Mouse (Mus musculus) G1E (cell line): ENCODE results near the gene Etnk2. TPM values are rescaled to one million over a fixed set of nuclear protein-coding genes. Genes with fewer than 3 reads are reported as not detected.

ENCODE experiments used
- ATAC-seq: 2 replicates; pipeline ENCODE4 v1.8.0; 2016; ENCODE audit warnings: mild to moderate bottlenecking; ENCODE audit not compliant: insufficient number of reproducible peaks, poor library complexity, low FRiP score, severe bottlenecking; ENCODE audit errors: extremely low read depth
- DNase-seq: peaks from one replicate; pipeline ENCODE4 v3.0.0; 2012; ENCODE audit warnings: low spot score
- H3K27me3 ChIP-seq: 2 replicates; pipeline ENCODE4 v1.6.1; 2012; ENCODE audit warnings: mild to moderate bottlenecking, low read length, inconsistent platforms; ENCODE audit not compliant: insufficient read depth
- H3K36me3 ChIP-seq: replicated peaks from 2 replicates; pipeline ENCODE3; 2012; ENCODE audit warnings: mild to moderate bottlenecking, inconsistent platforms
- H3K4me1 ChIP-seq: 2 replicates; pipeline ENCODE4 v1.6.1; 2012; ENCODE audit warnings: low read depth, low read length, inconsistent platforms, mixed read lengths; ENCODE audit not compliant: insufficient read depth
- H3K4me3 ChIP-seq: 2 replicates; pipeline ENCODE4 v1.5.1; 2012; ENCODE audit warnings: low read depth, mild to moderate bottlenecking, inconsistent platforms, low read length, moderate library complexity, mixed read lengths
- H3K9me3 ChIP-seq: replicated peaks from 2 replicates; pipeline ENCODE4 v1.6.1; 2012; ENCODE audit warnings: inconsistent platforms
- CTCF ChIP-seq: IDR thresholded peaks from 2 replicates; pipeline ENCODE4 v1.5.1; 2012; ENCODE audit warnings: low read depth, low read length, inconsistent platforms, mixed read lengths
- GATA1 ChIP-seq: IDR thresholded peaks from 2 replicates; pipeline ENCODE4 v1.6.1; 2012; ENCODE audit warnings: borderline replicate concordance, low read length, inconsistent platforms, mixed read lengths
- GATA2 ChIP-seq: IDR thresholded peaks from 2 replicates; pipeline ENCODE4 v1.6.1; 2012; ENCODE audit warnings: low read depth, low read length, inconsistent platforms, borderline replicate concordance
- POLR2AphosphoS5 ChIP-seq: IDR thresholded peaks from 2 replicates; pipeline ENCODE4 v1.6.1; 2012; ENCODE audit warnings: low read depth, low read length, inconsistent platforms; ENCODE audit not compliant: insufficient replicate concordance
- TAL1 ChIP-seq: conservative IDR thresholded peaks from 2 replicates; pipeline ENCODE4 v1.6.1; 2012; ENCODE audit warnings: low read depth, low read length, inconsistent platforms, mixed read lengths
- polyA plus RNA-seq: library from polyadenylated mRNA; stranded (reverse); fragments of >175 nt; gene quantifications from 2 replicates; pipeline ENCODE4 v1.2.3, GENCODE M21; 2012
- total RNA-seq, 2 experiments: library from RNA; stranded (forward) in 1 of 2; stranded (reverse) in 1 of 2; fragments of 200-1000 nt in 1 of 2; fragments of >200 nt in 1 of 2; fragmentation: Nextera tagmentation in 1 of 2; gene quantifications; 2 replicates each; pipeline ENCODE4 v1.2.3; 2014 to 2017

Gene Etnk2
- total and polyA plus RNA-seq, 3 experiments = 0.05 TPM; not detected in 2

DNA sequence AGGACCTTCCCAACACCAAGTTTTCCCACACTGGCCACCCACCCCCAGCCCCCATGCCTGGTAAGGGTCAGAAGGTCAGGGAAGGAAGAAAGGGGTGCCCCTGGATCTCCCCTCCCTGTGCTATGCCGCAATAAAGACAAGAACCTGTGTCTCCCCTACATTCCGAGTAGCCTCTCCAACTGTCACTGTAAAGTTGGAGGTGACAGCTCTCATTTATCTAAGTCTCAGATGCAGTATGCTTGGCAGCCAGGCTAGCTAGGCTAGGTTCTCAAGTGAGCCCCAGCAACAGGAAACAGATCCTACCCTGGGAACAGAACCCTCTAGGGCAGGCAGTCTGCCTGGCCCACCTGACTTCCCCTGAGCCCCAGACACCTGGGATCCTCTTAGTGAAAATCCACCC, 57.7 kb downstream of the Etnk2 start:
- TF ChIP-seq GATA1 (no peak), GATA2 (no peak), TAL1 (no peak), POLR2AphosphoS5 (no peak)
- ATAC-seq = no peak
- peaks cover 6% of the 10 kb centered on the region for H3K27me3 ChIP-seq

DNA sequence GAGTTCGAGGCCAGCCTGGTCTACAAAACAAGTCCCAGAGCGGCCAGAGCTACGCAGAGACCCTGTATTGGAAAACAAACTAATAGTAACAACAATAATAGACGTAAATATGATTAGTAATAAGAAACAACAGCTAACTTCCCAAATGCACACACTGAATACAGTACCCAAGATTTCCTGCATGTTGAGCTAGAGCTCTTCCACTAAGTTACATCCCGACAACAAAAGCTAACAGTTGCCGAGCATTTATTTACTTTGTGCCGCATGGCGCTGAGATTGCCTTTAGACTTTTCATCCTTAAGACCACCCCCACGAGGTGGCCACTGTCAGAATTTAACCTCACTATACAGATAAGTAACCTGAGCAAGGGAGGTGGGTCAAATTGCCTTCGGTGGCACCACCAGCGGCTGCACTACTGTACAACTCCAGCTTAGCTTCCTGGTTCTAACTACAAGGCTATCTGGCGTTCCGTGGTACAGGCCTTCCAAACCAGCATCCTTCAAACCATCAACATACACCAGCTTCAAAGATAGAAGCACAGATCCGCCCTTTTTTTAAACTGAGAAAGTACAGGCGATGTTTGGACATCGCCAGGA, 58.7 kb downstream of the Etnk2 start:
- Histone ChIP-seq H3K4me3 (no peak overlapping the region), H3K36me3 (no peaks in the 10 kb centered on the region), H3K4me1 (no peaks in the 10 kb centered on the region), H3K9me3 (peaks cover 15% of the 10 kb centered on the region), H3K27me3 (peaks cover 6% of the 10 kb centered on the region)
- ATAC-seq = no peak
- no peak for DNase-seq
- TF ChIP-seq TAL1 = no peak
- TF ChIP-seq GATA1 = no peak
- no peak for TF ChIP-seq GATA2
- TF ChIP-seq POLR2AphosphoS5 = no peak
- TF ChIP-seq CTCF = no peak

More for the DNA sequence above, 57.7 kb downstream of the Etnk2 start:
- H3K9me3 ChIP-seq = peaks cover 15% of the 10 kb centered on the region
- H3K4me1 ChIP-seq = no peaks in the 10 kb centered on the region
- no peak overlapping the region for H3K4me3 ChIP-seq
- H3K36me3 ChIP-seq = no peaks in the 10 kb centered on the region
- DNase-seq = no peak

DNA sequence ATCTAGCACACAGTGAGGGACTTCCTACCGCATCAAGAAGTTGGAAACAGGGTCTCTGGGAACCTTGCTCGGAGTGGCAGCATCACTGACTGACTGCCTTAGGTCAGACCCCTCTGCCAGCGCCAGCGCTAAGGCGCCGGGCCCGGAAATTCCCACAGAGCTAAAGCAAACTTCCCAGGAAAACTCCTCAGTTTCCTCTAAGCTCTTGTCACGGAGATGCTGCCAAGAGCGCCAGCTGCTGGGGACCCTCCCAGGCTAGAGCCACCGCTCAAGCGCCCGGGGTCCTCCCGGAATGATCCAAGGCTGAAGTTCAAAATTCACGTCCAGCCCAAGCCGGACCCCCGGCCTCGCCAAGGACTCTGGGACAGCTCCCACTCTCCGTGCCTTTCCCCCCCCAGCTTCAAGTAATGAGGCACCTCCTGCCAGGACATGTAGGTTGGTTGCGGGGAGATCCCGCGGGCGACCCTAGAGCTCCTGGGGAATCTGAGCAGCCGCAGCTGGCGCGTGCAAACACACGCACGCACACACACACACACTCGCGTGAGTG, 59.3 kb downstream of the Etnk2 start:
- Histone ChIP-seq H3K27me3 (peaks cover 6% of the 10 kb centered on the region), H3K4me1 (no peaks in the 10 kb centered on the region), H3K9me3 (peaks cover 15% of the 10 kb centered on the region), H3K36me3 (no peaks in the 10 kb centered on the region), H3K4me3 (no peak overlapping the region)
- ATAC-seq (no peak), DNase-seq (no peak)
- TF ChIP-seq GATA2 = no peak
- TF ChIP-seq TAL1 = no peak
- no peak for TF ChIP-seq GATA1

DNA sequence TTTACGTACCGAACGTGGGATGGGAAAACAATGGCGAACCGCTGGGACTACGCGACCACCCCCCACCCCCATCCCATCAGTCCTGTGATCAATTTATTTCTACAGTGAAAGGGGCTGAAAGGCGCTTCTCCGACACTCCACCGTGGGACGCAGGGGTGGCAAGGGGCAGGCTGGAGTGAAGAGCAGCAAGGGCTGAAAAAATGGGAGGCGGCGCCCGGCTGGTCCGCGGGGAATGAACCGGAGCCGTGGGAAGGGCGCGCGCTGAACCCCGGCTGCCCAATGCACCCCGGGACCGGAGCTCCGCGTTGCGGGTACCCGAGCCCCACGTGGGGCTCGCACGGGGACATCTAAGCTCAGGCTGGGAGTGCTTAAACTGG, 59.8 kb downstream of the Etnk2 start:
- no peak for DNase-seq
- H3K4me1 ChIP-seq = no peaks in the 10 kb centered on the region
- peaks cover 6% of the 10 kb centered on the region for H3K27me3 ChIP-seq
- H3K4me3 ChIP-seq = no peak overlapping the region
- ATAC-seq = no peak
- no peak for TF ChIP-seq POLR2AphosphoS5
- no peak for TF ChIP-seq CTCF
- no peak for TF ChIP-seq GATA1
- TF ChIP-seq GATA2 = no peak
- TF ChIP-seq TAL1 = no peak
- no peaks in the 10 kb centered on the region for H3K36me3 ChIP-seq
- H3K9me3 ChIP-seq = peaks cover 15% of the 10 kb centered on the region

DNA sequence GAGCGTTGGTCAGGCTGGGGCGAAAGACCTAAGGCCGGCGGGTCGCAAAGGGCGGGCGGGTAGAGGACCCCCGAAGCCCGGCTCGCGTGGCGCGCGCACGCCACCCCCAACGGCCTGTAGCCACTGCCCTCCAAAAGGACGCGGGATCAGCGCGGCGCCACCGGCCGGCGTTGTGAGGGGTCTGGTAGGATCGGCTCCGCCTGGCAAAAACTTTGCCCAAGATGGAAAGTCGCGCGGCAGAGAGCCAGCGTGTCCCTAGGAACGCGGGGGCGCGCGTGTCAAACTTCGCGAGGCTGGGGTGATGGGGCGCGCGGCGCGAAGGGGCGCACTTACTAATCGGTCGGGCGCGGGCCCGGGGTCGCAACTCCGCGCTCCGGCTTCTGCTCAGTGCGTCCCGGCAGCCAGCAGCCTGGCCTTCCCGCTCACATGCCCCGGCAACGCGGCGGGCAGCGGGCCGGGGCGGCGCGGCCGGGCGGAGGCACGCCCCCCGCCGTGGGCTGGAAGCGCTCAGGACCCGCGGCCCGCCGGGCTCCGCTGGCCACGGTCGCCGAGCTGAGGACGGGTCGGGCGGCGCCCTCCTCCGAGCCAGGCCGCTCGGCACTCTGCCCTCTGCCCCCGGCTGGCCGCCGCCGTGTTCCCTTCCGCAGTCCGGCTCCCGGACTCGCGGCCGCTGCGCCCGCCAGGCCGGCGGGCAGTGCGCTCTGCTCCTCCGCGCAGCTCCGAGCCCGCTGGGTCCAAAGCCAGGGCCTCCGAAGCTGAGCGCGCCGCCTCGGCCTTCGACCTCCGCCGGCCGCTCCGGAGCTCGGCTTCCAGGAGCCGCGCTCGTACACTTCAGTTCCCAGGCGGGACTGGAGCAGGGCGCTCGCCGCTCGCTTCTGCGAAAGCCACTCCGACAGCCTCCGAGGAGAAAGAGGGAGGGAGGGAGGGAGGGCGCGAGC, 60.4 kb downstream of the Etnk2 start, which contains the start of gene Sox13:
Gene Sox13, minus strand, starts transcription at position 835 of the 938 bp plus-strand sequence.
- Histone ChIP-seq H3K36me3 (no peaks in the 10 kb centered on the region), H3K4me3 (no peak within 1 kb of the TSS; the same call in 1 of the 2 replicates), H3K4me1 (no peaks in the 10 kb centered on the region), H3K27me3 (peaks cover 6% of the 10 kb centered on the region), H3K9me3 (peaks cover 15% of the 10 kb centered on the region)
- TF ChIP-seq CTCF (no peak), POLR2AphosphoS5 (no peak), GATA2 (no peak), GATA1 (no peak), TAL1 (no peak)
- no peak for DNase-seq
- no peak for ATAC-seq

DNA sequence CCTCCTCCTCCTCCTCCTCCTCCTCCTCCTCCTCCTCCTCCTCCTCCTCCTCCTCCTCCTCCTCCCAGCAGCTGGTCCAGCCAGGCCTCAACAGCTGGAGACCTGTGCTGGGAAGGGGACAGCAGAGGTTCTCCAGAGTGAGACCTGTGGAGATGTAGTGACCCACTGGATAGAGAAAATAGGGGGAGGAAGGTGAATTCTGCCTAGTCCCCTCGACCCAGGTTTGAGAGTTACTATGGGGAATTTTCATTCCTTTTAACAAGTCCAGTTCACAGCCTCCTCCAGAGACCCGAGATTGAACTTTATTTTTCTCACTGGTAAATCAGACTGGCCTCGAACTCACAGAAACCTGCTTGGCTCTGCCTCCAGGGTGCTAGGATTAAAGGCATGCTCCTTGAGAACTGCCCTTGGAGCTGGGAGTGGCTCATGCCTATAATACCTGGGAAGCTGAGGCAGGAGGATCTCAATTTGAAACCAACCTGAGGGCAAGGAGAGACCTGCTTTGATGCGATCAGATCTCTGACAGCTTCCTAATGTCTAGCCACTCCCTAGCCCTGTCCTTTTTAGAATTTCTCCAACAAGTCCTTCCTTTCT, 61.3 kb downstream of the Etnk2 start:
- no peak for TF ChIP-seq GATA2
- no peak for TF ChIP-seq CTCF
- TF ChIP-seq GATA1 = no peak
- no peak for TF ChIP-seq POLR2AphosphoS5
- TF ChIP-seq TAL1 = no peak
- ATAC-seq (no peak), DNase-seq (no peak)
- Histone ChIP-seq H3K36me3 (no peaks in the 10 kb centered on the region), H3K9me3 (peaks cover 20% of the 10 kb centered on the region), H3K4me3 (no peak overlapping the region), H3K27me3 (peaks cover 6% of the 10 kb centered on the region), H3K4me1 (no peaks in the 10 kb centered on the region)

Other genes with a start within 250 kb of the Etnk2 start
- gene Ppp1r15b, start 232.4 kb upstream of the Etnk2 start, total RNA-seq (2014; fragmentation: Nextera tagmentation) = 100 and 105 TPM in 2 replicates
- gene Ppp1r15b, start 232.4 kb upstream of the Etnk2 start, total RNA-seq (2017) = 105 and 131 TPM in 2 replicates
- gene Ppp1r15b, start 232.4 kb upstream of the Etnk2 start, polyA plus RNA-seq = 35.3 and 38.6 TPM in 2 replicates
- gene Plekha6, start 199.4 kb upstream of the Etnk2 start, total RNA-seq (2014; fragmentation: Nextera tagmentation) = not detected in 2 replicates
- 0.17 and 0.38 TPM in 2 replicates for gene Plekha6, start 199.4 kb upstream of the Etnk2 start, total RNA-seq (2017)
- gene Plekha6, start 199.4 kb upstream of the Etnk2 start, polyA plus RNA-seq = 0.02 and 0.07 TPM in 2 replicates
- not detected in 2 replicates for gene Golt1a, start 53.8 kb upstream of the Etnk2 start, total RNA-seq (2014; fragmentation: Nextera tagmentation)
- not detected in 2 replicates for gene Golt1a, start 53.8 kb upstream of the Etnk2 start, total RNA-seq (2017)
- not detected in 2 replicates for gene Golt1a, start 53.8 kb upstream of the Etnk2 start, polyA plus RNA-seq
- not detected in 2 replicates for gene Kiss1, start 41.7 kb upstream of the Etnk2 start, total RNA-seq (2014; fragmentation: Nextera tagmentation)
- not detected in 2 replicates for gene Kiss1, start 41.7 kb upstream of the Etnk2 start, total RNA-seq (2017)
- not detected in 2 replicates for gene Kiss1, start 41.7 kb upstream of the Etnk2 start, polyA plus RNA-seq
- gene Ren1, start 13.1 kb upstream of the Etnk2 start, total RNA-seq (2014; fragmentation: Nextera tagmentation) = not detected in 2 replicates
- gene Ren1, start 13.1 kb upstream of the Etnk2 start, total RNA-seq (2017) = not detected in 2 replicates
- gene Ren1, start 13.1 kb upstream of the Etnk2 start, polyA plus RNA-seq = not detected in 2 replicates
- gene Sox13, start 60.8 kb downstream of the Etnk2 start, total RNA-seq (2014; fragmentation: Nextera tagmentation) = 0.38 and 0.44 TPM in 2 replicates
- 0.06 and 0.27 TPM in 2 replicates for gene Sox13, start 60.8 kb downstream of the Etnk2 start, total RNA-seq (2017)
- gene Sox13, start 60.8 kb downstream of the Etnk2 start, polyA plus RNA-seq = 0.11 and 0.13 TPM in 2 replicates
- gene Snrpe, start 246.7 kb downstream of the Etnk2 start, total RNA-seq (2014; fragmentation: Nextera tagmentation) = 170 and 200 TPM in 2 replicates
- 1,043 and 1,097 TPM in 2 replicates for gene Snrpe, start 246.7 kb downstream of the Etnk2 start, total RNA-seq (2017)
- 25.3 and 33.5 TPM in 2 replicates for gene Snrpe, start 246.7 kb downstream of the Etnk2 start, polyA plus RNA-seq